Mouse (Mus musculus) heart, postnatal 0 days (tissue): Measurements from ENCODE around the gene Cdyl.

Source experiments
- CTCF ChIP-seq: IDR thresholded peaks from 2 replicates; pipeline ENCODE4 v1.5.1; 2016; ENCODE audit warnings: antibody characterized with exemption, control low read depth, low read depth
- EP300 ChIP-seq: IDR thresholded peaks from 2 replicates; pipeline ENCODE4 v1.6.1; 2016; ENCODE audit warnings: antibody characterized with exemption, low read depth

GRCm38 (mm10) chr13:35738210-35738609 is 78.6 kb downstream of the Cdyl start:
- TF ChIP-seq EP300, result no peak
- TF ChIP-seq CTCF, result no peak
